Mouse (Mus musculus) kidney, adult 11 months (tissue): ENCODE results near the gene Mex3a.

Experiments used
- DNase-seq: peaks from one replicate; pipeline ENCODE4 v3.0.0; 2022

The Mex3a gene

DNA sequence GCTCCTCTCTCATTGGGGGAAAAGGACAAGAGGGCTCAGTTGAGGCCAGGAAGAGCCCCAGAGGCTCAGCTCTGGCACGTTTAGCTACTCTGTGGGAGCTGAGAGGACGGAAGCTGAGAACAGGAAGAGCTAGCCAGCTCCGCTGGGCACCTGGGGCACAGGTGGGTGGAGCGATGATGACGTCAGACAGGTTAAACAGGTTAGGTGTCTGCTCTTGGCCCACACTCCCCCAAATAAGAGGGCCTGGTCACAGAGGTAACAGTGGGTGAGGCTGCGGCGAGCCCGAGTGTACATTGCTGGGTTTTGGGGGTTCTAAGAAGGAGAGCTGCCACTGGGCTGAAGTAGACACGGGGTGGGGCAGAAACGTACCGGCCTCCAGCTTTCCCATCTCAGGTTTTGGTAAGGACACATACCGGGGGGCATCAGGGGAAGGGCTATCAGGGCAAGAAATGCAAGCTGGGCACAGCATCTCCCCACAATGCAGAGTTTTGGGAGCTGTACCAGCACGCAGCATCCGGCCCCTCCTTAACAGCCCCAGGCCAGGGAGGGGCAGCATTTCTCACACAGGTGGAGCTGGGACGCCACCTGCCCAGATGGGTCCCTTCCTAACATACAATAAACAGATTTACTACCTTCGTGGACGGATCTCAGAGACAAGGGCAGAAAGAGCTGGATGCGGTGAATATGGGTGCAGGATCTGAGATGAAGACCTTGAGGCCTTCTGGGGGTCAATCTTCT, 16.2 kb downstream of the Mex3a start, which contains the start of gene Rab25:
TSS of gene Rab25 (minus strand) at position 121 of the 738 bp plus-strand sequence.
- DNase-seq = peak; percentile 74

- no peak for DNase-seq
Observed at GRCm38 (mm10) chr3:88551586-88551985, 19.4 kb downstream of the Mex3a start.

- DNase-seq = no peak
Observed at GRCm38 (mm10) chr3:88552082-88552645, 20.0 kb downstream of the Mex3a start.

- DNase-seq = peak; percentile 98
Observed at GRCm38 (mm10) chr3:88552676-88553524, 20.7 kb downstream of the Mex3a start, which contains the start of gene Lamtor2. Gene Lamtor2 (minus strand): TSS chr3:88553074.

GRCm38 (mm10) chr3:88553525-88553879, 21.3 kb downstream of the Mex3a start, which contains the start of gene Ubqln4:
Gene Ubqln4 (plus strand): TSS chr3:88553758.
- peak; percentile 88 for DNase-seq

GRCm38 (mm10) chr3:88553880-88554586, 21.8 kb downstream of the Mex3a start:
- DNase-seq = no peak

DNA sequence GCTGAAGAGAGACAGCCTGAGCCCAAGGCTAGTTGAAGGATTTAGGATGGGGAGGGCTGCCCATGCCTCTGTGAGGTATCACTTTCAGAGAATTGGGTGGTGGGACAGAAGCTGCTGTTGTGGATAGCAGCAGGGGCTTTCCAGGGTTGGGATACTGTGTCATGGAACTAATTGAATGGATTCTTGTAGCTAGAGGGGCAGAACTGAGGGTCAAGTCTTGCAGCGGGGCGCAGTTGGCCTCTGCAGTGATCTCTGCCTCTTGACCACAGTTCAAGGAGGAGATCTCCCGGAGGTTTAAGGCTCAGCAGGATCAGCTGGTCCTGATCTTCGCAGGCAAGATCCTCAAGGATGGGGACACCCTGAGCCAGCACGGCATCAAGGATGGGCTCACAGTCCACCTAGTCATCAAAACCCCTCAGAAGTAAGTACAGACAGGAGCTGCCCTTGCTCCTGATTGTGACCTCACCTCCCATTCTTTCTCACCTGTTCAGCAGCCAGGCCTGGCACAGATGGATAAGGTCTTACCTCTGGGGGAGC, 22.9 kb downstream of the Mex3a start:
- DNase-seq = no peak

DNA sequence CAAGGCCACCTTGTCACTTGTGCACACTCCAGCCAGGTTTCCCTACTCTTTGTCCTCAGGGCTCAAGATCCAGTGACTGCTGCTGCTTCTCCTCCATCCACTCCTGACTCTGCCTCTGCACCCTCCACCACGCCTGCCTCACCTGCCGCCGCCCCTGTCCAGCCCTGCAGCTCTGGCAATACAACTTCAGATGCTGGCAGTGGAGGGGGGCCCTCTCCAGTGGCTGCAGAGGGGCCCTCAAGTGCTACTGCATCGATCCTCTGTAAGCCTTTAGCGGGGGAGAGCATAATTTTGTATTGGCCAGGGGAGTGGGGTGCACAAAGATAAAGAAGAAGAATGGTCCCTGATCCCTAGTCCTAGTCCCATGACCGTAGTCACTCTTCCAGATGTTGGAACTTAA, 23.5 kb downstream of the Mex3a start:
- no peak for DNase-seq

- DNase-seq = no peak
Observed at GRCm38 (mm10) chr3:88556616-88557015, 24.4 kb downstream of the Mex3a start.

- no peak for DNase-seq
Observed at GRCm38 (mm10) chr3:88559596-88559995, 27.4 kb downstream of the Mex3a start.

- peak; percentile 67 for DNase-seq
Observed at GRCm38 (mm10) chr3:88561989-88562388, 29.8 kb downstream of the Mex3a start.

GRCm38 (mm10) chr3:88563442-88563841, 31.2 kb downstream of the Mex3a start:
- DNase-seq = no peak

- DNase-seq = no peak
Observed at GRCm38 (mm10) chr3:88563966-88564365, 31.8 kb downstream of the Mex3a start.

GRCm38 (mm10) chr3:88566116-88566515, 33.9 kb downstream of the Mex3a start:
- DNase-seq = no peak

DNA sequence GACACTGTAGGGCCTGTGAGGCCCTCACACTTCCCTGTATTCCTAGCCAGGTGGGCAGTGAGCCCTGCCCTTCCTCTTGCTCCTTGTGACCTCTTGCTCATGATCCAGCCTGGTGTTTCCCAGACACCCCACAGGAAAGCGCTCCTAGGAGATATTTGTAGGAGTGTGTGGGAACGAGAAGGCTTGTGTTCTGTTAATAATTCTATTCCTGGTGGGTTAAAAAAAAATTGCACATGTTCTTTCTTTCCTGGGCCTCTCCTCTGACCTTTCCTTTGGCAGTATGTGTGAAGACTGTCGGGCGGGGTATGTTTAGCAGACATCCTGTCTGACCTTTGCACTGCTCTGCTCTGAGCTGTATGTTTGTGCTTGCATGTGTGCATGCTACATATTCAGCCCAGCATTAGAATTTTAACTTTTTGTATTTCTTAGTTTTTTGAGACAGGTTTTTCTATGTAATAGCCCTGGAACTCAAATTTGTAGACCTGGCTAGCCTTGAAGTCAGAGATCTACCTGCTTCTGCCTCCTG, 34.4 kb downstream of the Mex3a start:
- no peak for DNase-seq

- no peak for DNase-seq
Observed at GRCm38 (mm10) chr3:88567892-88568291, 35.7 kb downstream of the Mex3a start.

DNA sequence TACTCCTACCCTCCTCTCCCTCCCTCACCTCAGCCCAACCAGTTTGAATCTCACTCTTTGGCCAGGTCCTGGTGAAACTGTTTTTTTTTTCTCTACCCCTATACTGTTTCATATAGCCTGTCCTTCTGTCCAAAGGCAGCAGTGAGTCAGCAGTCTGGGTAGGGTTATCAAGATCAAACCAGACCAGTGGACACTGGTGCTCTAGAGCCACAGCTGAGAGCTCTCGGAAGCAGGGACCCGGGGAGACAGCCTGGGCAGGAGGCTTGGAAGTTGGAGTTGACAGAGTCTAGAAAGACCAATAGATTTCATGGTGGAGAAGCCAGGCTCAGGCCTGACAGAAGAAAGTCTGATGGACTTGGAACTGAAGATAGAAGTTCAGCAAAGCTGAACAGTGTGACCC, 36.4 kb downstream of the Mex3a start:
- no peak for DNase-seq

DNA sequence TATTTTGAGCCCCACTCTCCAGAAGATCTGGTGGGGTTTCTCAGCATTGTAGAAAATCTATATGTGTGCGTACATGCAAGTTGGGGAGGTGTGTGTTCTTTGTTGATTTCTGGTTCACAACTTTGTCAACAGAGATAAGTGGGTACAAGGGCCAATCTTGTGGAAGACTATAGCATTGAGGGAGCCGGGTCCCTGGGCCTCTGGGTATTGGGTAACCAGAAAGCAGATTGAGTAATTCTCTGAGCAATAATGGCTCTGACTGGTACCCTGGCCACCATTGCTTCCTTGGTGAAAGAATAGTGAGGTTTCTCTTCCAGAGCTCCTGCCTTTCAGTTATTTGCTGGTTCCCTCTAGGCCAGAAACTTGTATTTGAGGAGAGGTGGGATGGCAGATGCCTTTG, 36.9 kb downstream of the Mex3a start:
- no peak for DNase-seq

DNA sequence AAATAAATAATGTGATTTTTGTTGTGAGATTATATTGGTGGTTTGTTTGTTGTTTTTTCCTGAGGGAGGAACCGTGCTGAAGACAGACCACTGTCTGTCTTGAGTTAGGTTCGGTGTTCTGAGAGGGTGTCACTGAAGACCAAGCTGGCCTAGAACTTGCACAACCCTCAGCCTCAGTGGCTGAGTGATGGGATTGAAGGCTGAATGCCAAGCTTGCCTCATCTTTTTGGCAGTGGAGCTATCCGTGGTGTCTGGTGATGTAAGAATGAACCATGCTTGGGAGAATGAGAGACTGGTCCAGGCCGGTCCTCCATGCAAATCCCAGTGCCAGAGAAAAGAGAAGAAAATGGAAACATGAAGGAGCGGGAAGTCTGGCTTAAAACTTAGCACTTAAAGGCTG, 37.5 kb downstream of the Mex3a start:
- no peak for DNase-seq

- DNase-seq = no peak
Observed at GRCm38 (mm10) chr3:88570341-88570740, 38.1 kb downstream of the Mex3a start.

GRCm38 (mm10) chr3:88571856-88572255, 39.7 kb downstream of the Mex3a start:
- no peak for DNase-seq

DNA sequence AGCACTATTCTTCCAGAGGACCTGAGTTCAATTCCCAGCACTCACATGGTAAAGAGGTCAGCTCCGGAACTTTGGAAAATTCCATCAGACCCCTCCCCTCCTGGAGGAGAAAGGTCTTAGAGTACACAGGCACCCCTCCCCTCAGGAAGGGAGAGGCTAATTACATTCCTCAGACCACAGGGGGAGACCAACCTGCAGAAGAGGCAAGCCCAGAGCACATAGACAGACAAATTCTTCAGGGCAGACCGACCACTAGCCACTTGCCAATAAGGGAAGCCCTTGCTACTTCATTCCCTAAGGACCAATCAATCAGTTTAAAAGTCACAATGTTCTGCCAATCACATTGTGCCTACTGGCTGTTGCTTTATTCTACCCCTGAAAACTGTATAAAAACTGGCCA, 40.6 kb downstream of the Mex3a start:
- DNase-seq = no peak
